Mouse (Mus musculus) heart, embryonic 16.5 days (tissue): ENCODE results near the gene Carmil3. TPM values are rescaled to one million over a fixed set of nuclear protein-coding genes. Genes with fewer than 3 reads are reported as not detected.

Experiments
- ATAC-seq: fragments of 200-750 bp; cut with Nextera tagmentation; replicated peaks from 2 replicates; pipeline ENCODE4 v1.8.0; 2017; ENCODE audit warnings: moderate number of reproducible peaks; ENCODE audit not compliant: insufficient read depth, low FRiP score; ENCODE audit errors: extremely low read depth
- H3K27ac ChIP-seq: fragments of 300-500 bp; sonication (generic); 2 replicates; pipeline ENCODE4 v1.5.1; 2014; ENCODE audit warnings: mild to moderate bottlenecking, low read length, control low read depth, moderate library complexity
- H3K27me3 ChIP-seq: fragments of 300-500 bp; sonication (generic); 2 replicates; pipeline ENCODE4 v1.6.1; 2014; ENCODE audit warnings: low read length, mixed read lengths; ENCODE audit not compliant: control insufficient read depth, insufficient read depth
- H3K36me3 ChIP-seq: fragments of 300-500 bp; sonication (generic); 2 replicates; pipeline ENCODE4 v1.6.1; 2014; ENCODE audit not compliant: control insufficient read depth, insufficient read depth
- H3K4me1 ChIP-seq: fragments of 300-500 bp; sonication (generic); 2 replicates; pipeline ENCODE4 v1.6.1; 2014; ENCODE audit warnings: low read length, mixed read lengths; ENCODE audit not compliant: control insufficient read depth, insufficient read depth
- H3K4me2 ChIP-seq: fragments of 300-500 bp; sonication (generic); 2 replicates; pipeline ENCODE4 v1.6.1; 2014; ENCODE audit warnings: low read depth, mild to moderate bottlenecking, control low read depth, low read length
- H3K4me3 ChIP-seq: fragments of 300-500 bp; sonication (generic); 2 replicates; pipeline ENCODE4 v1.5.1; 2014; ENCODE audit warnings: mild to moderate bottlenecking, control low read depth, low read length
- H3K9ac ChIP-seq: fragments of 300-500 bp; sonication (generic); 2 replicates; pipeline ENCODE4 v1.6.1; 2014; ENCODE audit warnings: low read length, control low read depth
- H3K9me3 ChIP-seq: fragments of 300-500 bp; sonication (generic); replicated peaks from 2 replicates; pipeline ENCODE4 v1.6.1; 2016; ENCODE audit warnings: low read length; ENCODE audit not compliant: control insufficient read depth
- WGBS: fragments of 180-500 bp; shearing (Covaris S2); extraction: QIAGEN DNeasy Blood & Tissue Kit; methylation state at CpG from one replicate; pipeline ENCODE4 v1.1.7; 2014; 5-methylcytosine and 5-hydroxymethylcytosine counted together
- polyA plus RNA-seq: library from polyadenylated mRNA; unstranded; fragments of >200 nt; fragmentation: Nextera tagmentation; extraction: Ambion mirVana; gene quantifications from 2 replicates; pipeline ENCODE4 v1.2.1, GENCODE M21; 2015

The Carmil3 gene
- polyA plus RNA-seq, 1 experiment from 2014 or later, result 1.9 TPM

DNA sequence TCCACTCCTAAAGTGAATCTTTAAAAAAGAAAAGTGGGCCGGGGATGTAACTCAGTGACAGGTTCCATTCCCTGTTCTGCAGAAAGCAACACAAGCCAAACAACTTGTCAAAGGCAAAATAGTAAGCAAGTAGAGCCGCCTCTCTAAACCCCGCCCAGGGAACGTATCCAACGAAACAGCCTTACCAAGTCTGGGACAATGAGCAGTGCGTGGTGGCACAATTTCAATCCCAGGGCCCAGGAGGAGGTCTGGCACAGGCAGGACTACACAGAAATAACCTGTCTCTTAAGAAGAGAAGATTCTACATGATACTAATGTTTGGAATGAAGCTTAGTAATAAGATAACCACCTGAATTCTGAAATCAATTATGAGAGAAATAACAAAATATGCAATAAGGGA lies 59.7 kb downstream of the Carmil3 start:
- H3K4me2 ChIP-seq, result no peak overlapping the region

GRCm38 (mm10) chr14:55551347-55551746 lies 60.9 kb downstream of the Carmil3 start:
- Histone ChIP-seq H3K4me3 (no peak overlapping the region), H3K9ac (no peak overlapping the region), H3K4me1 (no peaks in the 10 kb centered on the region), H3K36me3 (peaks cover 17% of the 10 kb centered on the region), H3K4me2 (no peak overlapping the region), H3K9me3 (no peaks in the 10 kb centered on the region), H3K27me3 (no peaks in the 10 kb centered on the region), H3K27ac (no peak overlapping the region)
- WGBS, result 68% methylated on average over 5 of the region's 5 CpGs
- no peak for ATAC-seq

More for the DNA sequence above, 59.7 kb downstream of the Carmil3 start:
- Histone ChIP-seq H3K27ac (no peak overlapping the region), H3K27me3 (no peaks in the 10 kb centered on the region), H3K36me3 (peaks cover 19% of the 10 kb centered on the region), H3K9ac (no peak overlapping the region), H3K9me3 (no peaks in the 10 kb centered on the region), H3K4me3 (no peak overlapping the region), H3K4me1 (no peaks in the 10 kb centered on the region)
- no peak for ATAC-seq
- WGBS, result 76% methylated on average over 6 of the region's 6 CpGs

DNA sequence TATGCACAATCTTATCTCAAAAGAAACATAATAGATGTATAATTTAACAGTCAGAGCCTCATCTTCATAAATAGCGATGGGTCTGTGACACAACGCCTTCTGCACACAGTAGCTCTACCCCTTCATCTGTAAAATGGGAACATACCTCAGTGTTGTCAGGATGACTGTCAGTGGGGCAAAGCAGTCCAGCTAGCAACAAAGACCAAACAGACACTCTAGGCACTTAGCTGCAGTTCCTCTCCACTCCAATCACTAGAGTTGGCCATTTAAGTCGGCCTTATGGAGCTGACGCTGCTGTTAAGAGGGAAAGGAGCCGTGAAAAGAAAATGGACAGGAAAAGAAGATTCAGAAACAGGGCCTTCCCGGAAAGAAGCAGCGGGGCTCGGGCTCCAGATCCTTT lies 61.3 kb downstream of the Carmil3 start:
- peaks cover 2% of the 10 kb centered on the region; the same call in 1 of the 2 replicates for H3K4me1 ChIP-seq
- H3K9me3 ChIP-seq, result no peaks in the 10 kb centered on the region
- 90% methylated on average over 8 of the region's 8 CpGs for WGBS
- H3K27me3 ChIP-seq, result no peaks in the 10 kb centered on the region
- H3K9ac ChIP-seq, result no peak overlapping the region
- H3K27ac ChIP-seq, result no peak overlapping the region
- ATAC-seq, result no peak
- peaks cover 13% of the 10 kb centered on the region for H3K36me3 ChIP-seq
- no peak overlapping the region for H3K4me2 ChIP-seq
- H3K4me3 ChIP-seq, result no peak overlapping the region

GRCm38 (mm10) chr14:55554635-55555034 lies 64.2 kb downstream of the Carmil3 start:
- H3K9ac ChIP-seq, result no peak overlapping the region
- no peaks in the 10 kb centered on the region for H3K27me3 ChIP-seq
- H3K27ac ChIP-seq, result no peak overlapping the region
- H3K4me2 ChIP-seq, result no peak overlapping the region
- no peak overlapping the region for H3K4me3 ChIP-seq
- no peaks in the 10 kb centered on the region for H3K9me3 ChIP-seq
- no peak for ATAC-seq
- H3K4me1 ChIP-seq, result peaks cover 4% of the 10 kb centered on the region; the same call in 1 of the 2 replicates
- H3K36me3 ChIP-seq, result no peaks in the 10 kb centered on the region

DNA sequence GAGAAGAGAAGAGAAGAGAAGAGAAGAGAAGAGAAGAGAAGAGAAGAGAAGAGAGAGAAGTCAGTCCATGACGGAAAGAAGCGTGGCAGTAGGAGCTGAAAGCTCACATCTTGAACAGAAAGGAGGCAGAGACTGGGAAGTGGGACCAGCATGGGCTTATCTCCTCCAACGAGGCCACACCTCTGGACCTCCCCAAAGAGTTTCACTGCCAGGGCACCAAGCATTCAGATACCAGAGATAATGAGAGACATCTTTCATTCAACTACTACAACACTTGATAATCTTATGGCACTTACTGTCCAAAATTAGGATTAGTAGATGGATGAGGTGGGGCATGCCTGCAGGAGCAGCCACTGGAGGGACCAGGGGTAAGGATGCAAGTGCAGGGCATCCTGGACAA lies 65.3 kb downstream of the Carmil3 start:
- 65% methylated on average over 3 of the region's 3 CpGs for WGBS
- Histone ChIP-seq H3K27ac (no peak overlapping the region), H3K9ac (no peak overlapping the region), H3K27me3 (no peaks in the 10 kb centered on the region), H3K4me3 (no peak overlapping the region), H3K4me1 (peaks cover 4% of the 10 kb centered on the region; the same call in 1 of the 2 replicates), H3K4me2 (no peak overlapping the region), H3K9me3 (no peaks in the 10 kb centered on the region), H3K36me3 (no peaks in the 10 kb centered on the region)
- no peak for ATAC-seq

DNA sequence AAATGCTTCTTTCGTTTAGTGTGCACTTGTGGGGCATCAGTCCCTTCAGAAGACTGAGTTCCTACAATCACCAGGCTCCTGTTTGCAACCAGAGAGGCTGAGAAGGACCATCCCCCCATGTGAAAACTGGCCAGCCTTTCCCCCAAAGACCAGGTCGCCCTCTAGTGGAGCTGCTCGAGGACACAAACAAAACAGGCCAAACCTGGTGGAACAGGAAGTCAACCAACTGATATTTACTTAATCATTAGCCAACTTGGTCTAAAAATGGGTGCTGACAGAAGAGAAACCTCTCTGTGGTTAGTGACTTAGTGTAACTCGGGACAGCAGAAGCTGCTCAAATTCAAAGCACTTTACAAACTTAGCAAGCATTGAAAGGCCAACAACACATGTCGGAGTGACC lies 66.6 kb downstream of the Carmil3 start:
- Histone ChIP-seq H3K9ac (no peak overlapping the region), H3K27ac (no peak overlapping the region), H3K9me3 (no peaks in the 10 kb centered on the region), H3K4me1 (peaks cover 12% of the 10 kb centered on the region), H3K4me3 (no peak overlapping the region), H3K36me3 (no peaks in the 10 kb centered on the region), H3K4me2 (no peak overlapping the region), H3K27me3 (no peaks in the 10 kb centered on the region)
- no peak for ATAC-seq
- 22% methylated on average over 5 of the region's 5 CpGs for WGBS

- Histone ChIP-seq H3K4me3 (no peak overlapping the region), H3K9ac (no peak overlapping the region), H3K27me3 (no peaks in the 10 kb centered on the region), H3K4me2 (no peak overlapping the region), H3K4me1 (peaks cover 12% of the 10 kb centered on the region), H3K36me3 (no peaks in the 10 kb centered on the region), H3K9me3 (no peaks in the 10 kb centered on the region), H3K27ac (no peak overlapping the region)
- WGBS, result 80% methylated on average over 3 of the region's 3 CpGs
- no peak for ATAC-seq
Measured at GRCm38 (mm10) chr14:55557587-55557986, 67.1 kb downstream of the Carmil3 start.

Other genes with a start within 250 kb of the Carmil3 start
- gene Dhrs4, start 11.9 kb upstream of the Carmil3 start, polyA plus RNA-seq, result 67.2 and 68.9 TPM in 2 replicates
- gene Cpne6, start 19.8 kb downstream of the Carmil3 start, polyA plus RNA-seq, result 0.21 and 0.24 TPM in 2 replicates
- gene Nrl, start 34.3 kb downstream of the Carmil3 start, polyA plus RNA-seq, result 0.05 TPM in 1 of 2 replicates, not detected in the other
- 36.8 and 42.8 TPM in 2 replicates for gene Pck2, start 49.6 kb downstream of the Carmil3 start, polyA plus RNA-seq
- 75.1 and 75.5 TPM in 2 replicates for gene Dcaf11, start 69.4 kb downstream of the Carmil3 start, polyA plus RNA-seq
- 1.2 and 1.5 TPM in 2 replicates for gene A730061H03Rik, start 69.8 kb downstream of the Carmil3 start, polyA plus RNA-seq
- 79.4 and 85.6 TPM in 2 replicates for gene Fitm1, start 85.0 kb downstream of the Carmil3 start, polyA plus RNA-seq
- gene Psme1, start 87.5 kb downstream of the Carmil3 start, polyA plus RNA-seq, result 223 and 227 TPM in 2 replicates
- gene Emc9, start 94.7 kb downstream of the Carmil3 start, polyA plus RNA-seq, result 24.0 and 26.5 TPM in 2 replicates
- 207 TPM in 2 replicates for gene Psme2, start 100.5 kb downstream of the Carmil3 start, polyA plus RNA-seq
- 15.7 and 18.6 TPM in 2 replicates for gene Rnf31, start 101.1 kb downstream of the Carmil3 start, polyA plus RNA-seq
- 11.5 and 15.3 TPM in 2 replicates for gene Irf9, start 112.9 kb downstream of the Carmil3 start, polyA plus RNA-seq
- 4.8 and 7.3 TPM in 2 replicates for gene Rec8, start 127.4 kb downstream of the Carmil3 start, polyA plus RNA-seq
- gene Ipo4, start 145.3 kb downstream of the Carmil3 start, polyA plus RNA-seq, result 64.8 and 70.8 TPM in 2 replicates
- gene Gm49378, start 147.2 kb downstream of the Carmil3 start, polyA plus RNA-seq, result 0.59 and 0.61 TPM in 2 replicates
- 90.8 and 99.0 TPM in 2 replicates for gene Tm9sf1, start 153.2 kb downstream of the Carmil3 start, polyA plus RNA-seq
- 0.22 and 0.45 TPM in 2 replicates for gene Tssk4, start 159.5 kb downstream of the Carmil3 start, polyA plus RNA-seq
- 93.7 and 96.5 TPM in 2 replicates for gene Mdp1, start 169.9 kb downstream of the Carmil3 start, polyA plus RNA-seq
- 43.0 and 43.9 TPM in 2 replicates for gene Gmpr2, start 181.3 kb downstream of the Carmil3 start, polyA plus RNA-seq
- gene Nedd8, start 181.5 kb downstream of the Carmil3 start, polyA plus RNA-seq, result 444 and 466 TPM in 2 replicates
- 27.5 and 30.0 TPM in 2 replicates for gene Tinf2, start 191.2 kb downstream of the Carmil3 start, polyA plus RNA-seq
- gene Tgm1, start 223.3 kb downstream of the Carmil3 start, polyA plus RNA-seq, result 0.45 and 0.57 TPM in 2 replicates
- gene Rabggta, start 231.6 kb downstream of the Carmil3 start, polyA plus RNA-seq, result 22.0 and 25.6 TPM in 2 replicates